18 mouse cellular contexts compared by ENCODE assay signal in genomic region chr12:118887964-118888363, GRCm38 (mm10). TPM values are rescaled to one million over a fixed set of nuclear protein-coding genes. Genes with fewer than 3 reads are reported as not detected.
DNase-seq lines count a peak whose midpoint lies in the region; ATAC-seq and TF ChIP-seq lines count a peak whose summit lies in the region.
"Had no signal": no experiment of that assay in that cellular context is flagged by ENCODE, and none has a peak within 500 bp of the region (broad histone marks: within the 10 kb centered on the region; RNA-seq: fewer than 3 reads in every experiment).

No protein-coding gene starts in this region.

- DNase-seq in heart, adult 11 months: peak; percentile 95
- DNase-seq in ovary, postnatal 36 days (ENCODE audit: low spot score): peak; percentile 3
- DNase-seq in ovary, adult 18-20 months (ENCODE audit: low spot score): no peak
- DNase-seq in lung, adult 2 months: peak; percentile 12
- DNase-seq in lung, postnatal 4 days: peak; percentile 53 to 72
- no peak for DNase-seq in frontal cortex, postnatal 36 days (ENCODE audit: low spot score in 2 of 2)
- DNase-seq in left cerebral cortex, adult 18-20 months (ENCODE audit: low spot score in 2 of 2): no peak
- DNase-seq: adrenal gland, postnatal 25 days; cerebellum, adult 9-10 months had no signal

- no peak for ATAC-seq in heart, embryonic 12.5 days (ENCODE audit: insufficient number of reproducible peaks, low FRiP score)

- no peaks in the 10 kb centered on the region for H3K27me3 ChIP-seq in heart, embryonic 12.5 days (replicated peaks)
- H3K27me3 ChIP-seq: hindbrain, embryonic 12.5 days; limb, embryonic 13.5 days; midbrain, embryonic 12.5 days; neural tube, embryonic 15.5 days had no signal

- H3K27ac ChIP-seq in heart, embryonic 12.5 days (ENCODE audit: poor library complexity, severe bottlenecking): no peak overlapping the region
- H3K27ac ChIP-seq: forebrain, embryonic 10.5 days; hindbrain, embryonic 12.5 days; limb, embryonic 13.5 days; midbrain, embryonic 12.5 days; neural tube, embryonic 15.5 days had no signal

- H3K4me3 ChIP-seq in heart, embryonic 12.5 days: no peak overlapping the region
- no peak overlapping the region for H3K4me3 ChIP-seq in lung, adult 2 months (replicated peaks; ENCODE audit: extremely low read depth, low read depth, low read length)
- H3K4me3 ChIP-seq: forebrain, embryonic 10.5 days; hindbrain, embryonic 12.5 days; limb, embryonic 13.5 days; midbrain, embryonic 12.5 days; neural tube, embryonic 15.5 days had no signal

- no peak overlapping the region for H3K4me2 ChIP-seq in heart, embryonic 12.5 days
- H3K4me2 ChIP-seq: hindbrain, embryonic 12.5 days; limb, embryonic 13.5 days; midbrain, embryonic 12.5 days; neural tube, embryonic 15.5 days had no signal

- no peaks in the 10 kb centered on the region for H3K36me3 ChIP-seq in heart, embryonic 12.5 days
- H3K36me3 ChIP-seq: forebrain, embryonic 10.5 days; hindbrain, embryonic 12.5 days; limb, embryonic 13.5 days; midbrain, embryonic 12.5 days; neural tube, embryonic 15.5 days had no signal

- 74% methylated on average over 2 of the region's 2 CpGs for WGBS in heart, embryonic 12.5 days
- WGBS in lung, adult 2 months: 66% methylated on average over 2 of the region's 2 CpGs

- no peak for TF ChIP-seq CTCF in lung, adult 2 months (IDR thresholded peaks at IDR 0.05; ENCODE audit: insufficient read depth, low read length)

- no peaks in the 10 kb centered on the region for H3K9me3 ChIP-seq in heart, embryonic 12.5 days (replicated peaks)
- H3K9me3 ChIP-seq: forebrain, embryonic 10.5 days; hindbrain, embryonic 12.5 days; limb, embryonic 13.5 days; midbrain, embryonic 12.5 days; neural tube, embryonic 15.5 days had no signal

- no peaks in the 10 kb centered on the region for H3K4me1 ChIP-seq in heart, embryonic 12.5 days (replicated peaks)
- no peaks in the 10 kb centered on the region for H3K4me1 ChIP-seq in lung, adult 2 months (ENCODE audit: control insufficient read depth, insufficient read depth, low read length)
- H3K4me1 ChIP-seq: hindbrain, embryonic 12.5 days; limb, embryonic 13.5 days; midbrain, embryonic 12.5 days; neural tube, embryonic 15.5 days had no signal

- H3K9ac ChIP-seq in heart, embryonic 12.5 days: no peak overlapping the region
- H3K9ac ChIP-seq: hindbrain, embryonic 12.5 days; limb, embryonic 13.5 days; midbrain, embryonic 12.5 days; neural tube, embryonic 15.5 days had no signal

- no peak for TF ChIP-seq POLR2A in lung, adult 2 months (IDR thresholded peaks at IDR 0.05; ENCODE audit: borderline replicate concordance, extremely low read depth, low read depth, low read length)

RNA-seq across cellular contexts. Expression of gene Sp8, which starts 41.8 kb away (rescaled TPM):
- 0.05 TPM in 2 replicates for polyA plus RNA-seq in heart, embryonic 12.5 days (2016; fragmentation: Nextera tagmentation; extraction: Ambion mirVana)
- polyA plus RNA-seq in lung, adult 2 months (2012; rRNA removed): not detected in 2 replicates
- total RNA-seq in left cerebral cortex, adult 18-20 months (2021): 1 to 10 TPM; 1.7 to 1.9 TPM
- total RNA-seq: adrenal gland, postnatal 25 days; granulocyte monocyte progenitor cell, adult 5-6 weeks had no signal
- polyA plus RNA-seq: intestine, embryonic 14.5 days; liver, embryonic 16.5 days had no signal

Comparison
In these comparisons a context has a peak if more than half of its experiments do, and no peak if none do; other contexts are left out.
1. DNase-seq: peak in heart, adult 11 months (single experiment), ovary, postnatal 36 days (single experiment), lung, adult 2 months (single experiment) and lung, postnatal 4 days (2 of 2); none in ovary, adult 18-20 months (single experiment), frontal cortex, postnatal 36 days (0 of 2) and left cerebral cortex, adult 18-20 months (0 of 2).